Mouse (Mus musculus): ENCODE results near the gene Cnot11.

DNA sequence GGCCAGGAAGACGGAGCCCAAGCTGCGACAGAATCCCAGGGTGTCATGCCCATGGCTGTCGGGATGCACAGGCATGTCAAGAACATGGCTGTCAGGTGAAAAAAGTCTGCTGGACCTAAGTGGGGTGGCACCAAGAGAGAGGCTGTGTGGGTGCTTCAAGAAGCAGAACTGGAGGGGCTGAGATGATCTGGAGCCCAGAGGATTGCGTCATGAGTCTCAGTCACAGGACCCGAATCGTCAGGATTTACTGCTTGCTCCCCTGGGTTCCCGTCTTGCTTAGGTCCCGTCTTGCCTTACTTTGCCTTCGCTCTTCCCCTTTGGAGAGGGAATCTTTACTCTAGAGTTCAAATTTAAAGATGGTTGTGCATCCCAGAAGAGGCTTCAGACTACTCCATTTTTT, 48.4 kb downstream of the Cnot11 start:
- TF ChIP-seq CTCF (IDR thresholded peaks at IDR 0.05; ENCODE audit: low read depth) (no peak), EP300 (IDR thresholded peaks at IDR 0.05; ENCODE audit: low read depth) (no peak)
